Mouse (Mus musculus) spleen, postnatal 4 days (tissue): ENCODE measurements around the gene Cldn20.
A peak's percentile ranks its signal among the peaks of the same experiment; 100 is the strongest.

Experiments
- DNase-seq, 2 experiments: peaks; one replicate each; pipeline ENCODE4 v3.0.0; 2022; ENCODE audit warnings: low spot score in 2 of 2

The Cldn20 gene

DNA sequence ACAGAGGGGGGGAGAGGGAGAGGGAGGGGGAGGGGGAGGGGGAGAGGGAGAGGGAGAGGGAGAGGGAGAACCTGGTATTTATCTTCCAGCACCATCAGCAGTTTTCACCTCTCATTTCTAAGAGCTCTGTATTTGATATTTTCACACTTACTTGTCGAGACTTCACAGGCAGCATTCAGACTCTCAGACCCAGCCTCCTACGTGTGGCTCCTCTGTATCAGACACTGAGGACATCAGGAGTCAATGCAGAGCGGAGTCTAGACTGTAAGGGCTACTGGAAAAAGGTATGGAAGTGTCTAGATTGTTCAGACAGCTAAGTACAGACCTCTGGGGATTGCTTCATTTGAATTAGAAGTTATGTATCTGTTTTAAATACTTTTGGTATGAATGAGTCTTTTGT is 2.8 kb upstream of the Cldn20 start:
- DNase-seq, result no peak

DNA sequence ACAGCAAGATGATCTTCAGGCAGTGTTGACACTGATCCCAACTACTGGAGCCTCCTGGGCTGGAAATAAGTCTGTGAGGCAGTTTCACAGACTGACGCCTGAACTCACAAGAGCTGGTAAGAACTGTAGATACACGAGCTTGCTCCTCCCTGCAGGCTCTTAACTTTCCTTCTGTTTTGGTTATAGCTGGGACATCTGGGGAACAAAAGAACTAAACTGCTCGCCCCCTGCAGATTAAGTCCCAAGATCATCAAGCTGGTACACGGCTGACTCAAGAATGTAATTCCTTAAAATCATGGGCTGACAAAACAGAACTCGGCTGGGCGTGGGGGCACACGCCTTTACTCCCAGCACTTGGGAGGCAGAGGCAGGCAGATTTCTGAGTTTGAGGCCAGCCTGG is 1.8 kb upstream of the Cldn20 start:
- no peak for DNase-seq

DNA sequence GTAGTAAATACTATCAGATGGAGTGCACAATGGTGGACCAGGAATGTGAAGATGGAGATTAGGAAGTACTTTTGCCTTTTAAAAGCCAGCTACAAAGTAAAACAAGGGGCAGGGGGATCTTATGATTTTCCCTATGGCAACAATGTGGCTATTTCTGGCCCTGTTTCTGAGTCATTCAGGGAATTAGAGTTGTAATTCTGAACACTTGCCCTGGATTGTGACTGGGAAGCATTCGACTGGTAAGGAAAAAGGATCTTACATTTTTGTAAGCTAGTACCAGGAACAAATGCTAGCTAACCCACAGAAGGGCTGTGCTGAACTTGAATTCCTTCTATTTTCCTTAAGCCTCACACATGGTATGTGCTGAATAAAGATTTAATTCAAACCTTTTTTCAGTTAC is 713 bp upstream of the Cldn20 start:
- DNase-seq, result no peak

DNA sequence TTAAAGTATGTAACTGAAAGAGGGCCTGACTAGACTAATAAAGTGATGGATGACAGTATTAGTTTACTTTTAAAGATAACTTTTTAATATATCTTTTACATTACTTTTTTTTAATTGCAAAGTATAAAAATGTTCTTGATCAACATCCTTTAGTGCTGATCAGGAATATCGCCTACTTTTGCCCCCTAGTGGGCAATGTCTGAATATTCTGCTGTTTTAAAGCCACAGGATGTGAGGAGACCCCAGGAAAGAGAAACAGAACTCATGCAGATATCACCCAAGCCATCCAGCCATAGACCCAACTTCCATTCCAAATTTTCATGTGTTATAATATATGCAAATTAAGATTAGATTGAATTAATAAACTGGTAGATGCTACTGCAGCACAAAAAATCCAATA is 1.1 kb downstream of the Cldn20 start:
- DNase-seq, result peak in 1 of 2 experiments; percentile 41

DNA sequence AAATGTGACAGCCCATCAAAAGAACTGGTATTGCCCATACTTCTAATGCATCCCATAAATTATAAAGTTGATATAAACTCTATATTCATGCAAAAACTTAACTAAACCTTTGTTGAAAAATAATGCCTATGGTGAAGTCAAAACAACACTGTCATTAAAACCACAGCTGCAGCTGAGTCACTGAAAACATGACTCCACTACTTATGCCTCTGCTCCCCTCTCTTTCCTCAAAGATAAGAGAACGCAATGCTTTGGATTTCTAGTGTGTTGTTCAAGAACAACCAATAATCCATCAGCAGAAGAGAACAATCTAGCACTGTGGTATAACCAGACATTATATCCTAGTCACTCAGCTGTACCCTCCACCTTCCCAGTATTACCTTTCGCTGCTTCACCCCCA is 8.0 kb downstream of the Cldn20 start:
- DNase-seq, result no peak

DNA sequence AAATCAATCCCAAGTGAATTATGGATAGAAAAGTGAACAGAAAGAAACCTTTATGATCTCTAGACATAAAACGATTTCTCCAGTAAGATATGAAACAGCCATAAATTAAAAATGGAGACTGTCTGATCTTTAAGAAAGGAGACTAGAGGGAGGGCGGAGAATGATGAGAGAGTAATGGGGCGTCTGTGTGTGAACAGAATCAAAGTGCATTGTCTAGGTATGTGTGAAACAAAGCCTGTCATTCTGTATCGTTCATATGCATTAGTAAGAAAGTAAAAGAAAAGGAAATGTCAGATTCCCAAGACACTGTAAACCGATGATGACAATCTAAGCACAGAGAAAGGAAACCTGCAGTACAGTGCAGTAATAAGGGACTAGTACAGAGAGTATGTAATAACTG is 8.7 kb downstream of the Cldn20 start:
- DNase-seq, result no peak

DNA sequence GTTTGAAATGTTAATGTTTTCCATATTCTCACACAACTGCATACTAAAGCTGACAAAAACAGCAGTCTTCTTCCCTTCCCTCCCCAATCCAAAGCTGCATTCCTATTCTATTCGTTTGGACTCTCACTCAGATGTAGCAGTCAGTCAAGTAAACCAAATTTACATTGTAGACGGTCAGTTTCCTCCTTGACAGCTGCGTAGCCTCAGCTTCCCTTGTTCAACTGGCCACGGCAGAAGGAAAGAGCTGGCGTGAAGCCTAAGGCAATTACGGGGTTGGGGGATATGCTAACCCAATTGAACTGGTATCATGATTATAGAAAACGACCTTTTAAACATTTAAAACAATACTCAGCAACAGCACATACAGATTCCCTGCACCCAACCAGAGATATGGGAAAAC is 15.4 kb downstream of the Cldn20 start:
- DNase-seq, result no peak

DNA sequence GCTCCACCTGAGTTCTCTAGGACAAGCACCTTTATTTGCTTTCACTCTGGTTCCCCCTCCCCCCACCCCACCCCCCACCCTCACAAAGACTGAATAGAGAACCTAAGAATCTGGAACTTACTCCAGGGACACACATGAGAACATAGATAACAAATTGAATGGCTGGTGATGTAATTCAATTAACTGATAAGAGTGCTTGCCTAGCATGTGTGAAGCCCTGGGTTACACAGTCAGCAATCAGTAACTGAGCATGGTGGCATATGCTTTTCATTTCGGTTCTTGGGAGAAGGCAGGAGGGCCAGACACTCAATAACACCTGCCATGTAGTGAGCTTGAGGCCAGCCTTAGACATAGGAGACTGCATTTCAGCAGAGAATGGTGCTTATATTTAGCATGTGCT is 23.9 kb downstream of the Cldn20 start:
- DNase-seq, result no peak

DNA sequence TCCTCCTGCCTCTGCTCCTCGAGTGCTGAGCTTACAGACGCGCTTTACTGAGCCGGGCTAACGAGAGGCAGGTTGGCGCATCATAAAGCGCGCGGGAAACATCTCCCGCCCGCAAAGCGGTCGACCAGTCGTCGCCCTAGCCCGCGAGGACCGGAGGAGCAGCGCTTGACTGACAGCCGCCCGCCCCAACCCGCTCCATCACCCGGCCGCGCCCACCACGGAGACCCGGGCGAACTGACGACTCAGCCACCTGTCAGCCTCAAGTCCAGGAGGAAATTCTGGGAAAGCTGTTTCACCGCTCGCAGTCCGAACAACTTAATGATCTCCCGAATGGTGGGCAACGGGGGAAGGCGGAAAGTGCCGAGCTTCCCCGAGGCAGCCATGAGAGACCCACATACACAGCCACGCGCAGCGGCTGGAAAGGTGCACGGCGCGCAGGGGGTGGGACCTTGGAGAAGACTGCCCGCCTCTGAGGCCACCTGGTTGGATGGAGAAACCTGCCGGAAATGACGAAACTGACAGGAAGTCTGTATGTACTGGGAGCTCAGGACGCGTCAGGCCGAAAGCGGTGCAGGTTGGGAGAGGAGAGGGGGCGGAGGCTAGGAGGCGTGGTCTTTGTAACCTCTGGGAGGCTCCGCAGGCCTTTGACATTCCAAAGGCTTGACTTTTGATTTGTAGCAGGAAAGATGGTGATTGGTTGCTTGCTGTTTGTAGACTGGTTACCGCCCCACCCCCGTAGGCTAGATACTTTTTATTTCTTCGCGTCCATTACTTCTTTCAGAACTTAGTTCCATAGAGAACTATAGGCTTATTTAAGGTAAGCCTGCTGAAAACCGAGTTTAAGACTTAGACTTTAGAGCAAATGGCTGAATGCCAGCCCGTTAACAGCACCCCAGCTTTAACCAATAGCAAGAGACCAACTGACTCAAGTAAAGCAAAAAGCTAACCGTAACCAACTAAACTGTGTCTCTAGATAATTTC is 25.3 kb downstream of the Cldn20 start, which contains the start of gene Tfb1m:
Tfb1m (minus strand) TSS at position 451 of the 981 bp plus-strand sequence.
- peak; percentile 96 for DNase-seq

DNA sequence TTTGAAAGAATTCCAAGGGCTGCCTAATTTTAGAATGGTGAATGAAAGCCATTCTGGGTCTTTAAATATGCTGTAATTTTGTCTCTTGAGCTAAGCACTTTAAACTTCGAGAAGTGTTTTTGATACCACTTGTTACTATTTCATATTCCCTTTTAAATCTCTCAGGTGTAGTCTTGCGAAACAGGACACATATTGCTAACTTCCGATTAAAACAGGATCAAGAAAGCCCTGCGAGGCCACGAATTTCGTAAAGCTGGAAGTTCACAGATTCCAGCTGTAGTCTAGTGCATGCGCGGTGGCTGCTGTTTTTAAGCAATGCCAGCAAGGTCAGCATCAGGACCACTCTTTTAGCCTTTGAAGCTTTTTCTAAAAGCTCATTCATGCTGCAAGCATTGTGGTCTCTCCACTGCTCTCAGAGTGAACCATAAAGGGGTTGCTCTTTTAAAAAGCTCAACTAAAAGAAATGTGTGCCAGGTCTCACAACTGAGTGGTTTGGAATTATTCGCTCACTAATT is 26.1 kb downstream of the Cldn20 start:
- DNase-seq, result no peak

DNA sequence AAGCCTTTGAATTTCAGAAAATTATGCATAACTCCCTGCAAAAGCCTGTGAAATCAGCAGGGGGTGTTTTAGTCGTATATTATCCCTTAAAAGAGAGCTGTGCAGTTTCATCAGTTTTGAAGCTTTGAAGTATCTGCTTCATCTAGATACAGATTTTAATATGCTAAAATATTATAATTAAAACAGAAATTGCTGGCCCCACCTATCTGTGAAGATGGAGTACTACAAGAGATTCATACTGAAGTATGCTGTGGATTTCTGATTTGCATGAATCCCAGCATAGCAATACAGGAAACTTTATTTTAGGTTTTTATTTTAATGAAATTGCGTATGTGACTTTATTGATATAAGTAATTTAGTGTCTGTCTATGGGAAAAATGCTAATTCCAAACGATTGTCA is 28.2 kb downstream of the Cldn20 start:
- DNase-seq, result no peak

DNA sequence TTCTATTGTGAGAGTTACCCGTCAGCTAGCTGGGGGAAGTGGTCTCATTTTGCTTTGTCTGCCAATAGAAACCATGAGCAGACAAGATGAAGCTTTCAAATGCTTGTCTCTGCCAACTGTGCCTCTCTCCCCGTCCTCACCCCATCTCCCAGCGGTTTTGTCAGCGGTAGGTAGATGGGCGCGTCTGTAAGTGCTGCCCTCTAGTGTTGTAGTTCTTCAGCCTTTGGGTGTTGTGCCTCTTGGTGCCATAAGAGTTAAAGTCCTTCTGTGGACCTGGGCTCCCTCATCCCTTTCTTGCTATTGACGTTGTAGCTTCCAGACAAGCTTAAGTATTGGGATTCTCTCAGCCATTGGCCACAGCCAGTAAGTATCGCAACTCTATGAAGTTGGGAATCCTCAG is 30.1 kb downstream of the Cldn20 start:
- peak in 1 of 2 experiments; percentile 21 for DNase-seq

DNA sequence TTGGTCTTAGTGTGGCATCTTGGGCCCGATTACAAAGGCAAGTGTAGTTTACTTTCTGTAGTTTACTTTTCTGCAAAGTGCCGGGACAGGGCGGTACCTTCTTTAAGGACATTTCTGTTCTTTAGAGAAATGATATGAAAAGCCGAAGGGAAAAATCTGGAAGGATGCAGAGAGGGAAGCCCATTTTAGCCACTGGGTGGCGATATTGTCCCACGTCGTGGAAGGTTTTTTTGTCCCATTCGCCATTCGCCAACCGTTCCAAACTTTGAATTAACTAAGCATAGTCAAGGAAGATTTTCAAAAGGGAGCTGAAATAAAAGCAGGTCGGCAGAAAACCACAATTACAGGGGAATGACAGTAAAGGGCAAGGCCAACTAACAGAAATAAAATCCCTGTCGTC is 38.5 kb downstream of the Cldn20 start:
- peak; percentile 27 to 65 for DNase-seq
